Mouse (Mus musculus) bone marrow, adult 2 months (tissue): ENCODE measurements around the gene Dbndd1. TPM values are rescaled to one million over a fixed set of nuclear protein-coding genes. Genes with fewer than 3 reads are reported as not detected.
"Not testable (repeated sequence)": the region's sequence is repeated elsewhere in the genome, so short reads cannot be mapped to it uniquely, and the experiment has no call there.

Source experiments
- H3K27ac ChIP-seq: fragments of 200-500 bp; 2 replicates; pipeline ENCODE4 v1.5.1; 2012; ENCODE audit warnings: low read depth, mild to moderate bottlenecking, control low read depth, inconsistent platforms, low read length; ENCODE audit not compliant: control insufficient read depth, poor library complexity, insufficient read depth
- H3K4me1 ChIP-seq: fragments of 200-500 bp; 2 replicates; pipeline ENCODE4 v1.6.1; 2011; ENCODE audit warnings: low read length; ENCODE audit not compliant: control insufficient read depth, insufficient read depth
- H3K4me3 ChIP-seq: fragments of 200-500 bp; replicated peaks from 2 replicates; pipeline ENCODE3; 2011; ENCODE audit warnings: mild to moderate bottlenecking, low read depth, low read length, control low read depth; ENCODE audit not compliant: control insufficient read depth
- CTCF ChIP-seq: fragments of 200-500 bp; IDR thresholded peaks from 2 replicates; pipeline ENCODE4 v1.5.1; 2011; ENCODE audit warnings: low read length, control low read depth; ENCODE audit not compliant: control insufficient read depth, insufficient read depth
- POLR2A ChIP-seq: fragments of 200-500 bp; IDR thresholded peaks from 2 replicates; pipeline ENCODE4 v1.6.1; 2011; ENCODE audit warnings: low read depth, mild to moderate bottlenecking, control low read depth, low read length, borderline replicate concordance; ENCODE audit not compliant: control insufficient read depth
- WGBS: fragments of 180-500 bp; shearing (Covaris S2); methylation state at CpG from one replicate; pipeline ENCODE4 v1.1.7; 2018; 5-methylcytosine and 5-hydroxymethylcytosine counted together
- polyA plus RNA-seq: library from polyadenylated mRNA; stranded (reverse); fragments of >200 nt; gene quantifications from 2 replicates; pipeline ENCODE4 v1.2.4, GENCODE M21; 2011; ENCODE audit warnings: low replicate concordance; ENCODE audit not compliant: missing spikeins, insufficient read depth, insufficient read length

Dbndd1 gene
- not detected in 2 replicates for polyA plus RNA-seq

DNA sequence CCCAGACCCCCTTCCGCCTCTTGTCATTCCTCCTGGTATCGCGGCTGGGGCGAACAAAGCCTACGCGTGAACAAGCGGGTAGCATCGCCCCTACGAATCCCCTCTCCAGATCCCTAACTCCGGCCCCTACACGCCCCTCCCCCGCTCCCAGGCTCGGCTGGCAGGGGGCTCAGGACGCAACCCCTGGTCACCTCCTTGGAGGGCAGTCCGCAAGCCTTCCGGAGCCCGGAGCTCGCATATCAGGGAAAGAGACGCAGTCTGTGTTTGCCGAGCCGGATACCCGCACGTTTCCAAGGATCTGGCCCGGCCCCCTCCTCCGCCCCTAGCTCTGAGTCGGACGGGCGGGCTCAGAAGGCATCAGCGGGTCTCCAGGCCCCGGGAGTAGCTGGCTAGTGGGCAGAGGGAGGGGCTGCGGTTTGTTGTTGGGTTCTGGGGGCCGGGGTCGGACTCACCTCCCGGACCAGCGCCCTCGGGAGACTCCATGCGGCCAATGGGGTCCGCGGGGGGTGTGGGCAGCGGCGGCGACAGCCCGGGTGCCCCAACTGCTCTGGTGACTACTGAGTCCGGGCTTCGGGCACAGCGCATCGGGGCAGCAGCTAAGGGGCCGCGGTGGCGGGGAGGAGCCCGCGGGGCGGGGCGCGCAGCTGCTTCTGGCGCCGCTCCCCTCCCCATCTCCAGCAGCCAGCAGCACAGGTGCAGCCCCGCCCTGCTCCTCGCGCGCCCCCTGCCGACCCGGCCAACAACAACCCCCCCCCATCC is at the start of gene Dbndd1:
Dbndd1 (minus strand) TSS at position 683 of the 759 bp plus-strand sequence.
- Histone ChIP-seq H3K27ac (no peak within 1 kb of the TSS), H3K4me3 (no peak within 1 kb of the TSS), H3K4me1 (peaks cover 3% of the 10 kb centered on the region; the same call in 1 of the 2 replicates)
- WGBS = under 1% methylated on average over 60 of the region's 63 CpGs
- peak; percentile 3; the same call in 1 of the 2 replicates for TF ChIP-seq CTCF
- TF ChIP-seq POLR2A = no peak

DNA sequence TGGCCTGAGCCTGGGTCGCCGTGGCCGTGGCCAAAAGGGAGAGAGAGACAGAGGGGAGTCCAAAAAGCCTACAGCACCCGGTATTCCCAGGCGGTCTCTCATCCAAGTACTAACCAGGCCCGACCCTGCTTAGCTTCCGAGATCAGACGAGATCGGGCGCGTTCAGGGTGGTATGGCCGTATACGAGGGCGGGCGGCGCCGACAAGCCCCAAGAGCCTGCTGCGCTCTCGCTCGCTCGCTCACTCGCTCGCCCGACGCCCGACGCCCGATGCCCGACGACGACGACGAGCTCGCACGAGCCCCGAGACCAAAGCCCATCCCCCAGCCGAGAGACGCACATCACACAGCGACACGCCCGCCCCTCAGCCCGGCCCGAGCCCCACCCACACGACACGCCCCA is 49.0 kb upstream of the Dbndd1 start:
- H3K4me3 ChIP-seq, H3K27ac ChIP-seq, H3K4me1 ChIP-seq: not testable (repeated sequence)
- no CpG with 5 or more reads among the region's 45 CpGs for WGBS

GRCm38 (mm10) chr8:123537641-123538040 is 22.4 kb upstream of the Dbndd1 start:
- WGBS = 79% methylated on average over 7 of the region's 14 CpGs
- H3K4me3 ChIP-seq, H3K27ac ChIP-seq, H3K4me1 ChIP-seq: not testable (repeated sequence)

- no peak overlapping the region for H3K4me3 ChIP-seq
- no peak overlapping the region for H3K27ac ChIP-seq
- no peaks in the 10 kb centered on the region for H3K4me1 ChIP-seq
- WGBS = 78% methylated on average over 9 of the region's 10 CpGs
- TF ChIP-seq POLR2A = no peak
Observed at GRCm38 (mm10) chr8:123536990-123537380, 21.7 kb upstream of the Dbndd1 start.

- 87% methylated on average over 9 of the region's 9 CpGs for WGBS
- no peak overlapping the region for H3K27ac ChIP-seq
- TF ChIP-seq CTCF = no peak
- TF ChIP-seq POLR2A = no peak
- H3K4me3 ChIP-seq = no peak overlapping the region
- no peaks in the 10 kb centered on the region for H3K4me1 ChIP-seq
Observed at GRCm38 (mm10) chr8:123536242-123536989, 21.2 kb upstream of the Dbndd1 start.

DNA sequence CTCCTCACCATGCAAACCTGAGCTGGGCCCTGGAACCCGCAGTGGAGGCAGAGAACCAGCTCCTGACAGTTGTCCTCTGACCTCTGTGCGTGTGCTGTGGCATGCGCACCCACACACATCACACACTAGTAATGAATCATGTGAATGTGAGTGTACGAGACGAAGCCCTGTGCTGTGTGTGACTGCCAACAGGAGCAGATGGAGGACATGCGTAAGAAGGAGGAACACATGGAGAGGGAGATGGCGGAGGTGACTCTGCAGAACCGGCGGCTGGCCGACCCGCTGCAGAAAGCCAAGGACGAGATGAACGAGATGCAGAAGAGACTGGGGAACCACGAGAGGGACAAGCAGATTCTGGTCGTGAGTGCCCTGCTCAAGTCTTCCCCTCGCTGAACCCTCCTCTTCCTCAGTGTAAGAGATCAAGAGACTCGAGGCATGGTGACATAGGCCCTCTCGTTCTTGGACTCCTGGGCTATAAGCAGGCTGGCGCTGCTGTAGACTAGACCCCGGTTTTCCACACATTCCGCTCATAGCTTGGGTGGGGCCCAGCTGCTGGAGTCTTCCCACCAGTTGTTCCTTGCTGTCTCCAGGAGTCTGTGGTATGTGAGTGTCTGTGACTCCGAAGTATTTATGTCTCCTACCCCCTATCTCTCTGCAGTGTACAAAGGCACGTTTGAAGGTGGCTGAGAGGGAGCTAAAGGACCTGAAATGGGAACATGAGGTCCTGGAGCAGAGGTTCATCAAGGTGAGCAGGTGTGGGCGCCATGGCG is 12.6 kb upstream of the Dbndd1 start:
- TF ChIP-seq POLR2A (no peak), CTCF (no peak)
- no peak overlapping the region for H3K4me3 ChIP-seq
- WGBS = 92% methylated on average over 25 of the region's 25 CpGs
- no peak overlapping the region for H3K27ac ChIP-seq
- H3K4me1 ChIP-seq = no peaks in the 10 kb centered on the region

DNA sequence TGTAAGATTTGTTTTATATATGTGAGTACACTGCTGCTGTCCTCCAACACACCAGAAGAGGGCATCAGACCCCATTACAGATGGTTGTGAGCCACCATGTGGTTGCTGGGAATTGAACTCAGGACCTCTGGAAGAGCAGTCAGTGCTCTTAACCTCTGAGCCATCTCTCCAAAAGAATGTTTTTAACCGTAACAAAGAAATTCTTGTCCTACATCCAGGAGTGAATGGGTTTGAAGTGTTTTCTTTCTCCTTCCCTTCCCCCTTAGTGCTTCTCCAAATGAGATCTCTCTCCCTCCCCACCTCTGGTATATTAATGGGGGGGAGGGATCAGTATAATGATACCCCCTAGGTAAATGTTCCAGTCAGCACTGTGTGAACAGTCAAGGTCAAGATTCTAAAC is 4.8 kb upstream of the Dbndd1 start:
- 89% methylated on average over 1 of the region's 1 CpGs for WGBS
- H3K4me3 ChIP-seq, H3K4me1 ChIP-seq, H3K27ac ChIP-seq: not testable (repeated sequence)

DNA sequence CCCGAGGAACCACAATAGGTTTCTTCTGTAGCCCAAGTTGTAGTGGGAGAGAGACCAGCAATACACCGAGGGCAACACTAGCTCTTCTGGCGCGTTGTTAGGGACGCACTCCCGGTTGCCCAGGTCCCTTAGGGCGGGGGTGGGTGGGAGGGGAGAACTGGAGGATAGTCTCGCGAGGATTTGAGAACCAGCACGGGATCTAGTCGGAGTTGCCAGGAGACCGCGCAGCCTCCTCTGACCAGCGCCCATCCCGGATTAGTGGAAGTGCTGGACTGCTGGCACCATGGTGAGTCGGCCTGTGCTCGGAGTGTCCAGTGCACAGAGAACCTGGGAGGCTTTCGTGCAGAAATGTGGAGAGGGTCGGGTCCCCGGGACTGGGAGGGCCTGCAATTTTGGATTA is 3.4 kb upstream of the Dbndd1 start, which contains the start of gene Gas8:
Gas8 (plus strand) TSS at position 168 of the 400 bp plus-strand sequence.
- H3K4me3 ChIP-seq = peak within 1 kb of the TSS; percentile 81
- peaks cover 3% of the 10 kb centered on the region; the same call in 1 of the 2 replicates for H3K4me1 ChIP-seq
- TF ChIP-seq POLR2A (no peak), CTCF (0 out of 2 replicates have a peak, but pooled peaks have one; percentile 4)
- no peak within 1 kb of the TSS for H3K27ac ChIP-seq
- under 1% methylated on average over 20 of the region's 20 CpGs for WGBS
